Comparison of ENCODE assay signal across 7 mouse cellular contexts in genomic region chr16:30586935-30587493, GRCm38 (mm10). TPM values are rescaled to one million over a fixed set of nuclear protein-coding genes. Genes with fewer than 3 reads are reported as not detected.
A peak's percentile ranks its signal among the peaks of the same experiment; 100 is the strongest.
DNase-seq lines count a peak whose midpoint lies in the region; ATAC-seq and TF ChIP-seq lines count a peak whose summit lies in the region.

No protein-coding gene starts in this region.

- 2% methylated on average over 19 of the region's 19 CpGs for WGBS in lung, postnatal 0 days
- WGBS in forebrain, embryonic 12.5 days = 3% methylated on average over 19 of the region's 19 CpGs
- 1% methylated on average over 19 of the region's 19 CpGs for WGBS in liver, embryonic 11.5 days
- 1% methylated on average over 19 of the region's 19 CpGs for WGBS in stomach, embryonic 16.5 days

- no peak for TF ChIP-seq CTCF in lung, postnatal 0 days (IDR thresholded peaks at IDR 0.05)

- no peak for DNase-seq in lung, postnatal 0 days (ENCODE audit: low spot score)
- DNase-seq in lung, postnatal 36 days = no peak
- DNase-seq in liver, embryonic 11.5 days (ENCODE audit: low spot score) = no peak
- no peak for DNase-seq in cerebellum, adult 18-20 months
- DNase-seq in kidney, adult 9 months = no peak

- no peak for TF ChIP-seq EP300 in lung, postnatal 0 days (IDR thresholded peaks at IDR 0.05)

- H3K4me2 ChIP-seq in lung, postnatal 0 days (replicated peaks; ENCODE audit: low read depth, low read length) = peak overlapping the region; percentile 74
- peak overlapping the region; percentile 90 for H3K4me2 ChIP-seq in forebrain, embryonic 12.5 days
- H3K4me2 ChIP-seq in liver, embryonic 11.5 days = peak overlapping the region; percentile 77
- H3K4me2 ChIP-seq in stomach, embryonic 16.5 days (ENCODE audit: low read depth, low read length) = peak overlapping the region; percentile 92

- H3K27me3 ChIP-seq in lung, postnatal 0 days (replicated peaks; ENCODE audit: insufficient read depth, low read length) = no peaks in the 10 kb centered on the region
- peaks cover 5% of the 10 kb centered on the region; the same call in 1 of the 2 replicates for H3K27me3 ChIP-seq in forebrain, embryonic 12.5 days
- no peaks in the 10 kb centered on the region for H3K27me3 ChIP-seq in liver, embryonic 11.5 days (replicated peaks; ENCODE audit: control insufficient read depth, insufficient read depth, low read length)
- no peaks in the 10 kb centered on the region for H3K27me3 ChIP-seq in stomach, embryonic 16.5 days (ENCODE audit: control insufficient read depth, insufficient read depth, low read length)

- peaks cover 23% of the 10 kb centered on the region; the same call in 1 of the 2 replicates for H3K36me3 ChIP-seq in lung, postnatal 0 days (ENCODE audit: insufficient read depth, low read length)
- H3K36me3 ChIP-seq in forebrain, embryonic 12.5 days (replicated peaks) = peaks cover 36% of the 10 kb centered on the region
- peaks cover 21% of the 10 kb centered on the region for H3K36me3 ChIP-seq in liver, embryonic 11.5 days (ENCODE audit: control insufficient read depth, insufficient read depth, low read length)
- peaks cover 12% of the 10 kb centered on the region for H3K36me3 ChIP-seq in stomach, embryonic 16.5 days (ENCODE audit: control insufficient read depth, insufficient read depth, low read length)

- no peak for ATAC-seq in lung, postnatal 0 days
- ATAC-seq in forebrain, embryonic 12.5 days (ENCODE audit: low FRiP score) = no peak
- ATAC-seq in liver, embryonic 11.5 days (replicated peaks; ENCODE audit: low FRiP score) = peak; percentile 17; the same call in 1 of the 2 replicates
- ATAC-seq in stomach, embryonic 16.5 days (ENCODE audit: insufficient read depth, low FRiP score) = no peak

- H3K9ac ChIP-seq in lung, postnatal 0 days (replicated peaks; ENCODE audit: low read depth) = peak overlapping the region; percentile 73
- H3K9ac ChIP-seq in forebrain, embryonic 12.5 days = peak overlapping the region; percentile 73
- peak overlapping the region; percentile 85 for H3K9ac ChIP-seq in liver, embryonic 11.5 days (ENCODE audit: low read depth, low read length)
- H3K9ac ChIP-seq in stomach, embryonic 16.5 days (ENCODE audit: low read length) = peak overlapping the region; percentile 90

- H3K4me3 ChIP-seq in lung, postnatal 0 days (ENCODE audit: low read depth, low read length) = peak overlapping the region; percentile 81
- H3K4me3 ChIP-seq in forebrain, embryonic 12.5 days (replicated peaks) = peak overlapping the region; percentile 82
- H3K4me3 ChIP-seq in liver, embryonic 11.5 days (ENCODE audit: low read depth, low read length) = peak overlapping the region; percentile 91
- peak overlapping the region; percentile 96 for H3K4me3 ChIP-seq in stomach, embryonic 16.5 days (replicated peaks; ENCODE audit: low read length)

- no peaks in the 10 kb centered on the region for H3K9me3 ChIP-seq in lung, postnatal 0 days (ENCODE audit: low read length)
- no peaks in the 10 kb centered on the region for H3K9me3 ChIP-seq in forebrain, embryonic 12.5 days
- H3K9me3 ChIP-seq in liver, embryonic 11.5 days (ENCODE audit: control insufficient read depth, low read length) = no peaks in the 10 kb centered on the region
- H3K9me3 ChIP-seq in stomach, embryonic 16.5 days (replicated peaks; ENCODE audit: control insufficient read depth, low read length) = no peaks in the 10 kb centered on the region

- peaks cover 7% of the 10 kb centered on the region; the same call in 1 of the 2 replicates for H3K4me1 ChIP-seq in lung, postnatal 0 days (ENCODE audit: insufficient read depth, low read depth, low read length)
- peaks cover 15% of the 10 kb centered on the region for H3K4me1 ChIP-seq in forebrain, embryonic 12.5 days
- H3K4me1 ChIP-seq in liver, embryonic 11.5 days (replicated peaks; ENCODE audit: control insufficient read depth, insufficient read depth, low read length) = 0 out of 2 replicates have a peak, but pooled peaks cover 3% of the 10 kb centered on the region
- H3K4me1 ChIP-seq in stomach, embryonic 16.5 days (ENCODE audit: control insufficient read depth, insufficient read depth, low read length) = 0 out of 2 replicates have a peak, but pooled peaks cover 10% of the 10 kb centered on the region

- peak overlapping the region; percentile 71 for H3K27ac ChIP-seq in lung, postnatal 0 days (ENCODE audit: low read length)
- H3K27ac ChIP-seq in forebrain, embryonic 12.5 days = no peak overlapping the region
- H3K27ac ChIP-seq in liver, embryonic 11.5 days (ENCODE audit: low read depth, low read length) = peak overlapping the region; percentile 23; the same call in 1 of the 2 replicates
- H3K27ac ChIP-seq in stomach, embryonic 16.5 days (ENCODE audit: low read length) = peak overlapping the region; percentile 51

RNA-seq across cellular contexts. Expression of gene Lsg1, which starts 0.4 kb away (rescaled TPM):
- 28.2 and 30.3 TPM in 2 replicates for polyA plus RNA-seq in lung, postnatal 0 days (2015; fragmentation: Nextera tagmentation; extraction: Ambion mirVana)
- polyA plus RNA-seq in forebrain, embryonic 12.5 days (2016; fragmentation: Nextera tagmentation; extraction: Ambion mirVana) = 79.6 and 85.9 TPM in 2 replicates
- polyA plus RNA-seq in liver, embryonic 11.5 days (2014; fragmentation: Nextera tagmentation; extraction: Ambion mirVana) = 81.0 and 82.2 TPM in 2 replicates
- polyA plus RNA-seq in stomach, embryonic 16.5 days (2015; fragmentation: Nextera tagmentation; extraction: Ambion mirVana) = 50.3 and 51.6 TPM in 2 replicates

RNA-seq across cellular contexts. Expression of gene Fam43a, which starts 12.5 kb away (rescaled TPM):
- 19.5 and 20.9 TPM in 2 replicates for polyA plus RNA-seq in lung, postnatal 0 days (2015; fragmentation: Nextera tagmentation; extraction: Ambion mirVana)
- polyA plus RNA-seq in forebrain, embryonic 12.5 days (2016; fragmentation: Nextera tagmentation; extraction: Ambion mirVana) = 11.0 and 11.4 TPM in 2 replicates
- polyA plus RNA-seq in liver, embryonic 11.5 days (2014; fragmentation: Nextera tagmentation; extraction: Ambion mirVana) = 6.2 and 7.2 TPM in 2 replicates
- 15.5 and 16.7 TPM in 2 replicates for polyA plus RNA-seq in stomach, embryonic 16.5 days (2015; fragmentation: Nextera tagmentation; extraction: Ambion mirVana)

RNA-seq across cellular contexts. Expression of gene Tmem44, which starts 36.4 kb away (rescaled TPM):
- 17.9 and 21.0 TPM in 2 replicates for polyA plus RNA-seq in lung, postnatal 0 days (2015; fragmentation: Nextera tagmentation; extraction: Ambion mirVana)
- polyA plus RNA-seq in forebrain, embryonic 12.5 days (2016; fragmentation: Nextera tagmentation; extraction: Ambion mirVana) = 47.4 and 47.8 TPM in 2 replicates
- polyA plus RNA-seq in liver, embryonic 11.5 days (2014; fragmentation: Nextera tagmentation; extraction: Ambion mirVana) = 3.5 and 4.1 TPM in 2 replicates
- 8.4 and 11.0 TPM in 2 replicates for polyA plus RNA-seq in stomach, embryonic 16.5 days (2015; fragmentation: Nextera tagmentation; extraction: Ambion mirVana)
